Mouse (Mus musculus) gastrocnemius, adult 18-20 months (tissue): ENCODE measurements around the gene Foxp4. TPM values are rescaled to one million over a fixed set of nuclear protein-coding genes. Genes with fewer than 3 reads are reported as not detected.

ENCODE experiments used
- DNase-seq: peaks from one replicate; pipeline ENCODE4 v3.0.0; 2021; ENCODE audit warnings: low spot score
- total RNA-seq, 2 experiments: library from RNA; stranded (reverse); gene quantifications; 2 replicates each; pipeline ENCODE4 v1.2.3; 2021

The Foxp4 gene
- total RNA-seq, 2 experiments from 2014 or later = 7.5 TPM

GRCm38 (mm10) chr17:47936591-47936990 is 12.1 kb upstream of the Foxp4 start:
- DNase-seq = no peak

DNA sequence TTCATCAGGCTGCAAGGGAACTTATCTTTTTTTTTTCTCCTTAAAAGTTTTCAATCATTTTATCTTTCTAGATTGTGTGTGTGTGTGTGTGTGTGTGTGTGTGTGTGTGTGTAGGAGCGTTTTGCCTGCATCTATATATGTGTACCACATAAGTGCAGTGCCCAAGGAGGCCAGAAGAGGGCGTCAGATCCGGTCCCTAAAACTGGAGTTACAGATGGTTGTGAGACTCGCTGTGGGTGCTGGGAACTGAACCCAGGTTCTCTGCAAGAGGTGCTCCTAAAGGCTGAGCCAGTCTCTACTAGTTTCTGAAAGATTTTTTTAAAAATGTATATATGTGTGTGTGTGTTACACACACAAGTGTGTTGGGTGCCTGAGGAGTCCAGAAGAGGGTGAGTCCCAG is 5.0 kb upstream of the Foxp4 start:
- no peak for DNase-seq

- no peak for DNase-seq
Measured at GRCm38 (mm10) chr17:47925988-47926387, 1.5 kb upstream of the Foxp4 start.

GRCm38 (mm10) chr17:47925340-47925926 is 988 bp upstream of the Foxp4 start:
- DNase-seq = no peak

- DNase-seq = peak; percentile 44
Measured at GRCm38 (mm10) chr17:47923678-47924382, 615 bp downstream of the Foxp4 start.

DNA sequence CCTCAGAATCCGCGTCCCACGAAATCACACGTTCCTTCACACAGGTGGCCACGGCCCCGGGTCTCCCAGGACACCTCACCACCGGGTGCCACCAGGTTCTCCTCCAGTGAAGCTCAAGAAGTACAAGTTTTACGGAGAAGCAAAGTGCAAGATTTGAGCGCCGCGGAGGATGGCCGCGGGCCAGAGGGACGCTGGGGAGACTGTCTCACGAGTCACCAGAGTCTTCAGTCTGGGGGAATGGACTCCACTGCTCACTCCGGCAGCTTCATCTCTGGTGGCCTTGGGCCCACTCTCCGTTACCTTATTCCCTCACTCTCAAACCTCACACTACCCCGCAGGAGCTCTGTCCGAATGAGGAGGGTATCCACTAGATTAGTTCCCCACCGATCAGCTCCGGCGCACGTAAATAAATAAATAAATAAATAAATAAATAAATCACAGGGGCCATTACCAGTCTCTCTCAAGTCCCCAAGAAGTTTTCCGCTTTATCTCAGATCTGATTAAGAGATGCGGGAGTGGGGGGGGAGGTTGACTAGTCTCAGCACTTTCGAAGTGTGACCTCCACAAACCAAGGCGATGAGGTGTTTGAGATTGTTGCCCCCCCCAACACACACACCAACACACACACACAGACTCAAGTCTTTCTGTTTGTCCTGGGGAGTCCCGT is 1.3 kb downstream of the Foxp4 start:
- peak; percentile 21 for DNase-seq

GRCm38 (mm10) chr17:47922579-47922978 is 1.9 kb downstream of the Foxp4 start:
- no peak for DNase-seq

DNA sequence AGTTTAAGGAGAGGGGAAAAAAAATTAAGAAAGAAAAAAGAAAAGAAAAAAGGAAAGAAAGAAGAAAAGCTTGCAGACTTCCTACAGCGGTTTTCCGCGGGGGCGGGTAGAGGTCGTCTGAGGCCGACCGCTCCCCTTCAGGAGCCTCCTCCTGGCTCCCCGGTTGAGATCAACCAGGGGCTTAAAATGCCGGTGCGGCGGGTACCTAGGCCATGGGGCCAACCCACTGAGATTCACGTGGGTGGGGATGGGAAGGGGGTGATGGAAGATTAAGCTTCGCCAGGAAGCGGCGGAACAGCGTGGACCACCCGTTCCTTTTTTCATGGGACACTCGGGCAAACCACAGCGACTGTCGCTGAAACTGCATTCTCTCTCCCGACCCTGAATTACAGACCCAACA is 2.3 kb downstream of the Foxp4 start:
- no peak for DNase-seq

DNA sequence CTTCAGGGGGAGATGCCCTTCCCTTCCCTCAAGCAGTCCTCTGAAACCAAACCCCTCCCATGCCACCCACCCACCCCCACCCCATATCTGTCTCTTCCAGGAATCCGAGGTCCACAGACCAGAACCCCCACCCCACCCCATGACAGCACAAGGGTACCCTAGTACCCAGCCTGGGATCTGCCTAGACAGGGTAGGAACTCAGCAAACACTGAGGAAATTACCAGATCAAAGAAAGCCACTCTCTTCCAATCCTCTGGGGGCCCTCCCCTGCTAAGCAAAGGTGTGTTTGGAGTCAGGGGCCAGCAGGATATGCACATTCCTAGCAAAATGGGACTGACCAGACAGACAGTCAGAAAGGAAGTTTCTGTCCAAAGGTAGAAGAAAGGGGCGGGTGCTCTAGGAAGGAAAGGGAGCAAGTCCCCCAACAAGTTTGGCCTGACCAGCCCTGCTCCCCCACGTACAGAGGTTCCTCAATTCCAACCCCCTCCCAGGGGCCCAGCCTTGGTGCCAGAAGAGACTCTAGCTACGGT is 3.2 kb downstream of the Foxp4 start:
- DNase-seq = no peak

DNA sequence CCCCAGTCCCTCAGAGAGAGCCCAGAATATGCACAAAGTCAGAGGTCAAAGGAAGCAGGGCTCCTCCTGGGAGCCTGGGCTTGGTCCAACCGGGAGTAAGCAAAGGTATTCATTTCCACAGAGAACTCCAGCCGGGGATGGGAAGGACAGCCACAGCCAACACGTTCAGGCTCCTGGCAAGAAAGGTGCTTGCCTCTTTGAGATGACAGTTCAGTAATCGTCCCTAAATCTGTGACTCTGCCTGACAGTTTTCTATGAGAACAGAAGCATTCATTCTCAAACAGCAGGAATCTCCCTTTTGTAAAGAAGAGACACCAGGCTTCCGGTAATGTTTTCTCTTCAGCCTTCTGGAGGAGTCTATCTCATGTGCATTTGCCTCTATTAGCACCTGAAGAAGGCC is 4.6 kb downstream of the Foxp4 start:
- DNase-seq = no peak

- no peak for DNase-seq
Measured at GRCm38 (mm10) chr17:47917907-47918306, 6.5 kb downstream of the Foxp4 start.

DNA sequence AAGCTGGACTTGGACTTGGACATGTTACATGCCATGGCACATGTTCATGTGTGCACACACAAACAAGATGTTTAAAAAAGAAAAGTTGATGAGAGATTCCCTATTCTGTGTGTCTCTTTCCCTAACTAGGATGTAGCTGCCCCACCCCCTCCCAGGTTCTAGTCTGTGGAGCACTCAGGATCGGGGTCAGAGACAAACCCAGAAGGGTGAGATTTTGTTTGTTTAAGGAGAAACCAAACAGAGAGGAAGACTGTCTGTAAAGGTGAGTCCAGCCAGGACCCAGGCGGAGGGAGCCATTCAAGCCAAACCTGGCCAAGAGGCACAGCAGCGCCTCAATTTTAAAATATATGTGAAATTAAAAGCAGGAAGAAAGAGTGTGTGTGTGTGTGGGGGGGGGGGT is 7.2 kb downstream of the Foxp4 start:
- no peak for DNase-seq

DNA sequence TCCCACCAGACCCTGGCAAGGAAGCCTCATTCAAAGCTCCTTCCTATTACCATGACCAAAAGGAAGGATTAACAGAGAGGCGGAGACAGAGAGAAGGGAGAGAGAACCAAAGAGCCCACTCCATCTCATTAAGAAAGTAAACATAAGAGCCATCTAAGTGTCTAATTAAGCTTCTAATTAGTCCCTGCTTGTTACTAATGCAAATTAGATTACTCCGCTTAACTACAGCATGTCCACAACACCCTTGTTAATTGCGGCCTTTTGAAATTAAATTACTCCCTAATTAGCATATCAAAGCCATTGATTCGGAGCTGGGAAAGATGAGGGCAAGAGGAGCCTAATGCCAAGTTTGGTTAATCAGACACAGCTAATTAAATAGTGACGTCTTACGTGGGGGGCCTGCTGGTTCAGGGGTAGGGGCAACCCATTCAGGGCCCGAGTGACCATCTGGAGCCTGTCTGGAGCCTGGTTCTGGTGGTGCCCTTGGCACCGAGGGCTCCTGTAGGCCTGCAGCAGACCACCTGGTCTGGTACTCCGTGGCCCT is 9.7 kb downstream of the Foxp4 start:
- no peak for DNase-seq

DNA sequence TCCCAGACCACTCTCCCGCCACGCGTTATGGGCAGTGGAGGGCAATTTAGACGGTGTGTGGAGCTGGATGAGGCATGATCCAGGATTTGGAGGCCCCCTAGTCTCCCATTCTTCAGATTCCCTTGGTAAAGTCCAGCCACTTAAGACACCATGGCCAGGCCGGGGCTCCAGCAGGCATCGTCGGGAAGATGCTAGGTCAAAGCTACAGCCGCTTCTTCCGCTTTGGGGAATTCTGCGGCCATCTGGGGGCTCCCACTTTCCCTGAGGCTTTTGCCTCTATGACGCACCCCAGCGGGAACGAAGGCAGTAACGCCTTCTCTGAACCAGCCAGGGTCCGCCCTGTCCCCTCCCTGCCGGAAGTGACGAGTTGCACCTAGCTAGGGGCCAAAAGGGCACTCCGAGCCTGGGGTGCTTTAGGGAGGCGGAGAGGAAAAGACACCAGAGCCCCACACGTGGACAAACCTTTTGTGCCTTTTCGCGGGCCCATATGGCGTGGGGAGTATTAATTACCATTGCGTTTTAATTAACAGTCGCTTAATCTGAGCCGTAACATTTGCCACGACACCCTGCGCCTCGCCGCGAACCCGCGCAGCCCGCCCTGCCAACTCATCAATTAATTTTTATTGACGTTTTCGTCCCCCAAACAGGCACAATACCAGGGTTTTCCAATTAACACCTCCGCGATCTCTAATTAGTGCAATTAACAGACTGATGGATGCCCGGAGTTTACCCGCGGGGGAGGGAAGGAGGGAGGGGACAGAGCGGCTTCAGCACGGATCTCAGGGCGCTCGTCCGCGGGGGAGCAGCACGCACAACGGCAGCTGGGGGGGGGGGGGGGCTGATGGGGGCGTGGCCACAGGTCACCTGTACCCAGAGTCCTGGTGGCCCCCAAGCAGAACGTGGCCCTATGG is 15.1 kb downstream of the Foxp4 start:
- DNase-seq = peak; percentile 83

GRCm38 (mm10) chr17:47908079-47908478 is 16.4 kb downstream of the Foxp4 start:
- DNase-seq = no peak

GRCm38 (mm10) chr17:47907366-47907920 is 17.0 kb downstream of the Foxp4 start:
- DNase-seq = no peak

- DNase-seq = no peak
Measured at GRCm38 (mm10) chr17:47903846-47904680, 20.4 kb downstream of the Foxp4 start.

DNA sequence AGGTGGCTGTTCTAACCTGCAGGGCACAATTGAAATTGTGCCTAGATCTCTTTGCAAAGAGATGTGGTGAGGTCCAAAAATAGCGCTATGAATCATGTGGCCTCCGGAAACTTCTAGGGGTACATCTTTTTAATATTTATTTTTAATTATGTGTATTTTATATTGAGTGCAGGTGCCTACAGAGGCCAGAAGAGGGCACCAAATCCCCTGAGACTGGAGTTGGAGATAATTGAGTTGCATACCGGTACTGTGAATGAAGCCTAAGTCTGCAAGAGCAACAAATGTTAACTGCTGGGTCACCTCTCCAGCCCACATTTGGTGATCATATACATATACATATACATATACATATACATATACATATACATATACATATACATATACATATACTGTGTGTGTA is 22.7 kb downstream of the Foxp4 start:
- no peak for DNase-seq

GRCm38 (mm10) chr17:47900716-47901115 is 23.7 kb downstream of the Foxp4 start:
- no peak for DNase-seq

DNA sequence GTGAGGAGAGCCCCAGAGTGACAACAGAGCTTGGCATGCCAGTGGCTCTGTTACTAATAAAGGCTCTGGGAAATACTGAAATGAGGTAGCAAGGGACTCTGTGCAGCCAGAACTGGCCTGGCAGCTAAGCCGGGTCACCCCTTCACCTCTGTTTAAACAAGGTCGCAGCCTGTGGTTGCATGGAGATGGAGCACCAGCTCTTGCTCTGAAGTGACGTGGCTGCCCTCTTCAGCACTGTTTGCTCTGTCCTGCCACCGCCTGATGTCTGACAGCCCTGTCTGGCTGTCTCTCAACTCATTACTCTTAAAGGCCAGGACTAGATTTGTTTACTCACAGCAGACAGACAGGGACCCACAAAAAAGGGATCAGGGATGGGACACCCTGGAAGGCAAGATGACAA is 25.3 kb downstream of the Foxp4 start:
- DNase-seq = no peak
